Mouse (Mus musculus) erythroblast, embryonic 14.5 days (primary cell): ENCODE measurements around the gene Aim2.

Experiments
- GATA1 ChIP-seq: IDR thresholded peaks from 2 replicates; pipeline ENCODE4 v1.6.1; 2012; ENCODE audit warnings: low read length, inconsistent platforms, mixed read lengths
- TAL1 ChIP-seq: IDR thresholded peaks from 3 replicates; pipeline ENCODE4 v1.6.1; 2012; ENCODE audit warnings: low read length, inconsistent platforms, mixed read lengths

DNA sequence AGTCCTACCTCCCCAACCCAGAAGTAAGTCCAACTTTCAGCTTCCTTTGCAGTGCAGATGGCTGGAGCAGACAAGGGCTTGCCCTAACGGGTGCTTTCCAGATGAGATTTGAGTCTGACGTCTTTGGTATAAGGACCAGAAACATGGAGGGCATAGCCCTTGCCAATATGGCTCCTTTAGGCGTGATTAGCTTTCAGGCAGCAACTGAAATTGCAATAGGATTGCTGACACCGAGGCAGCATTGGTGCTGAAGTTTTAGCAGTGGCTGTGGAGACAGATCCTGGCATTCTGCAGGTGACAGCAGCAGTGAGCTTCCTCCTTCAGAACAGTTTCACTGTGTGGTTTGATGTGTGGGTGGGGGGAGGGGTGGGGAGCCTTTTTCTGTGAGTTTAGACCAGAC, 90.5 kb downstream of the Aim2 start:
- TF ChIP-seq GATA1 (no peak), TAL1 (no peak)
